Mouse (Mus musculus) midbrain, embryonic 12.5 days (tissue): ENCODE measurements at regions not wholly inside any gene's neighbourhood (a gene's known extent, or its start where the extent isn't known, plus 50 kb on each side); places are given as distances from the start of the nearest gene placed in this dataset.

Experiments
- ATAC-seq: fragments of 200-750 bp; cut with Nextera tagmentation; 2 replicates; pipeline ENCODE4 v1.8.0; 2017; ENCODE audit warnings: low read depth, moderate TSS enrichment, moderate library complexity; ENCODE audit not compliant: low FRiP score
- H3K27ac ChIP-seq: fragments of 300-500 bp; sonication (generic); replicated peaks from 2 replicates; pipeline ENCODE4 v1.5.1; 2016; ENCODE audit warnings: mild to moderate bottlenecking
- H3K27me3 ChIP-seq: fragments of 300-500 bp; sonication (generic); 2 replicates; pipeline ENCODE4 v1.6.1; 2016; ENCODE audit warnings: mild to moderate bottlenecking
- H3K36me3 ChIP-seq: fragments of 300-500 bp; sonication (generic); 2 replicates; pipeline ENCODE4 v1.6.1; 2016
- H3K4me1 ChIP-seq: fragments of 300-500 bp; sonication (generic); 2 replicates; pipeline ENCODE4 v1.6.1; 2016
- H3K4me2 ChIP-seq: fragments of 300-500 bp; sonication (generic); replicated peaks from 2 replicates; pipeline ENCODE4 v1.6.1; 2016; ENCODE audit warnings: mild to moderate bottlenecking, moderate library complexity
- H3K4me3 ChIP-seq: fragments of 300-500 bp; sonication (generic); 2 replicates; pipeline ENCODE4 v1.5.1; 2016; ENCODE audit warnings: mild to moderate bottlenecking
- H3K9ac ChIP-seq: fragments of 300-500 bp; sonication (generic); replicated peaks from 2 replicates; pipeline ENCODE4 v1.6.1; 2016; ENCODE audit warnings: mild to moderate bottlenecking, moderate library complexity
- H3K9me3 ChIP-seq: fragments of 300-500 bp; sonication (generic); 2 replicates; pipeline ENCODE4 v1.6.1; 2016; ENCODE audit warnings: mild to moderate bottlenecking
- WGBS: fragments of 180-500 bp; shearing (Covaris S2); methylation state at CpG from one replicate; pipeline ENCODE4 v1.1.7; 2016; 5-methylcytosine and 5-hydroxymethylcytosine counted together

DNA sequence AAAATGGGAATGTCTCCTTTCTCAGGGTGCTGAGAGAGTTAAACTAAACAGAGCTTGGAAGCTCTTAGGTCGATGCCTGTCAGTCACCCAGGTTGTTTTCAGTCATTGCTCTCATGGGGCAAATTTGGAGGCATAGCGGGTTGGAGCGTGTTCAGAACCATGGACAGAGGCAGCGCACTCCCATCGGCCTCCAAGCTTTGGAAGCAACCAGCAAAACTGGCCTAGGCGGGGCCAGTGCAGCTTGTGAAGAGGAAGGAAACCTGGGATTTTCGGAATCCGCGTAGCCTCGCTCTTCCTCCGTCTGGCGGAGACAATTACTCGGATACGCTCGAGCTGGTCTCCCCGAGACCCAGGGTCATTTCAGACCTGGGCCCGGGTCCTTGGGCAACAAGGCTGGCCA lies 63.4 kb upstream of the Pax2 start:
- WGBS, result 2% methylated on average over 17 of the region's 17 CpGs
- Histone ChIP-seq H3K4me1 (peaks cover 28% of the 10 kb centered on the region), H3K27me3 (peaks cover 94% of the 10 kb centered on the region), H3K9me3 (no peaks in the 10 kb centered on the region), H3K9ac (no peak overlapping the region), H3K27ac (no peak overlapping the region), H3K36me3 (no peaks in the 10 kb centered on the region), H3K4me3 (peak overlapping the region; percentile 25), H3K4me2 (peak overlapping the region; percentile 50)
- ATAC-seq, result no peak

DNA sequence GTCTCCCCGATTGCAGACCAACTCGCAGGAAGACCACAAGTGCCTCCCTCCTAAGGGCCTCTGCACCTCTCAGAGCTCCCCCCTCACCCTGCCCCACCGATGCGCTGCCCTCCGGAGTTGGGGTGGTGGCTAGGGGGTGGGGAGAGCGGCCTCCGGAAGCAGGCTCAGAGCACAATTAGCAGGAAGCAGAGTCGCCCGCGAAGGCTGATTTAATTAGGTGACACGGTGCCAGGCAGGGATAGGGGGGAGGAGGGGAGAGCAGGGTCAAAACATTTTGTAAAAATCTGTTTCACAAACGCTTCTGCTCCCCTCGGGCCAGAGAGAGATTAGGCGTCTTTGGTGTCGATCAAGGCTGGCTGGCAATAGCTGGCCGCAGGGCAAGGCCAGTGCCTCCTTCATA lies 63.0 kb upstream of the Pax2 start:
- WGBS, result under 1% methylated on average over 16 of the region's 16 CpGs
- no peak overlapping the region for H3K27ac ChIP-seq
- ATAC-seq, result 0 out of 2 replicates have a peak, but pooled peaks have one; percentile 27
- no peaks in the 10 kb centered on the region for H3K36me3 ChIP-seq
- H3K4me2 ChIP-seq, result peak overlapping the region; percentile 50
- H3K9ac ChIP-seq, result no peak overlapping the region; the same call in 1 of the 2 replicates
- H3K9me3 ChIP-seq, result no peaks in the 10 kb centered on the region
- peak overlapping the region; percentile 25 for H3K4me3 ChIP-seq
- H3K4me1 ChIP-seq, result peaks cover 28% of the 10 kb centered on the region
- H3K27me3 ChIP-seq, result peaks cover 94% of the 10 kb centered on the region

DNA sequence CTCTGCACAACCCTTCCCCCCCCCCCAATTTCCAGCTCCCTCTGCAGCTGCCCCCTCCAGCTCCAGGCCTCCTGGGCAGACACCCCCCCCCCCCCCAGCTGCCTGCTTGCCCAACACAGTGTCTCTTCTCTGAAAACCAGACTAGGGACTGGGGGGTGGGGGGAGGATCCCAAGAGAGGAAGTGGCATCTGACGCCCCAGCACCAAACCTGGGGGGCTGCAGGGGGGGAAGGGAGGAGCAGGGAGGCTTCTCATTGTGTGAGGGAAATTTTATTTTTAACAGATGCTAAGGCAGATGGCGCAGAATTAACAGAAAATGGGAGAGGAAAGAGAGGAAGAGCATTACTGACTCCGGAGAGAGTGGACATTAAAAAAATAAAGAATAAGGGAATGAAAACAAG lies 60.5 kb upstream of the Pax2 start:
- Histone ChIP-seq H3K36me3 (no peaks in the 10 kb centered on the region), H3K9me3 (no peaks in the 10 kb centered on the region), H3K27ac (peak overlapping the region; percentile 64; the same call in 1 of the 2 replicates), H3K27me3 (peaks cover 91% of the 10 kb centered on the region), H3K9ac (no peak overlapping the region), H3K4me1 (peaks cover 41% of the 10 kb centered on the region), H3K4me2 (peak overlapping the region; percentile 23; the same call in 1 of the 2 replicates), H3K4me3 (no peak overlapping the region)
- WGBS, result 13% methylated on average over 3 of the region's 3 CpGs
- no peak for ATAC-seq

DNA sequence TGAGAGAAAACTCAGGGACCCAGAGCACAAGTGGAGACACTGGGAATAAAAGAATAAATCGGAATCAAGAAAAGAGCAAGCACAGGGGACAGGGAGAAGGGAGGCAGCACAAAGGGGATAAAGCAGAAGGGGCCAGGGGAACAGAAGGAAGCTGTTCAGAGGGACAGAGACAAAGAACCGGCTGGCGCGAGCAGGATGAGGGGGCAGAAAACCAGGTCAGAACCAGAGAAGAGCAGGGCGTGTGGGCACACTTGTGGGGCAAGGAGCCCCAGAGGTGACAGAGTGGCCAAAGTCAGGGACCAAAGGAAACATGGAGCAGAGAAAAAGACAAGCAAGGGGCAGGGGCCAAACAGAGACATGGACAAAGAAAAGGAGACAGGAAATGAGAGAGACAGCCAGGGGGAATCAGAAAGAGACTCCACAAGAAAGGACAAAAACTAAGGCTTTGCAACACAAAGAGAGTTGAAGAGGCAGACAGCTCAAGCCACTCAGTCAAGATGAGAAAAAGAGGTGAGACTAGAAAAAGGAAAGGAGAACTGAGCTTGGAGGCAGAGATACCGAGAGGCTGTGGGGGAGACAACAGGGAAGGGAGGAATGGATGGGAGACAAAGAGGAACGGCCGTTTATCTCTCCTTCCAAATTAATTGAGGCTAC lies 59.7 kb upstream of the Pax2 start:
- no peak overlapping the region for H3K4me3 ChIP-seq
- no peaks in the 10 kb centered on the region for H3K9me3 ChIP-seq
- peak overlapping the region; percentile 23 for H3K4me2 ChIP-seq
- 0 out of 2 replicates have a peak overlapping the region, but pooled peaks have one; percentile 31 for H3K9ac ChIP-seq
- peaks cover 41% of the 10 kb centered on the region for H3K4me1 ChIP-seq
- no peaks in the 10 kb centered on the region for H3K36me3 ChIP-seq
- peaks cover 91% of the 10 kb centered on the region for H3K27me3 ChIP-seq
- H3K27ac ChIP-seq, result peak overlapping the region; percentile 64
- WGBS, result 4% methylated on average over 8 of the region's 8 CpGs
- no peak for ATAC-seq

DNA sequence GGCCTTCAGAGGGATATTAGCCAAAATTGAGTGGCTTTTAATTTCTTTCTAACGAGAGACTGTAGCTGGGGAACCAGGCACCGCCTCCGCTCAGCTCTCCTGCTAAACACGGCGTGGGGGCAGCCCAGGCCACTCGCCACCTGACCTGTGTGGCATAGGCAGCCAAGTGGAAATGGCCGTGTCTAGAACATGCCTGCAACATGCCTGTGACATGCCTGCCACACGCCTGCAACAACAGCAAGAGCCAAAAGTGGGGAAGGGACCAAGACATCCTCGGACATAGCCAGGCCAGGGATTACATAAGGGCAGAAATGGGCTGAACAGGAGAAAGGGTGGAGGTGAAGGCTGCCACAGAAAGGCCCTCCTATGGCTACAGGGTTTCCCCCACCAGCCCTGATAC lies 59.1 kb upstream of the Pax2 start:
- H3K36me3 ChIP-seq, result no peaks in the 10 kb centered on the region
- H3K4me3 ChIP-seq, result no peak overlapping the region
- H3K4me1 ChIP-seq, result peaks cover 41% of the 10 kb centered on the region
- H3K27me3 ChIP-seq, result peaks cover 94% of the 10 kb centered on the region
- H3K9me3 ChIP-seq, result no peaks in the 10 kb centered on the region
- peak overlapping the region; percentile 23; the same call in 1 of the 2 replicates for H3K4me2 ChIP-seq
- ATAC-seq, result no peak
- 30% methylated on average over 9 of the region's 9 CpGs for WGBS
- H3K9ac ChIP-seq, result 0 out of 2 replicates have a peak overlapping the region, but pooled peaks have one; percentile 17
- peak overlapping the region; percentile 64; the same call in 1 of the 2 replicates for H3K27ac ChIP-seq

DNA sequence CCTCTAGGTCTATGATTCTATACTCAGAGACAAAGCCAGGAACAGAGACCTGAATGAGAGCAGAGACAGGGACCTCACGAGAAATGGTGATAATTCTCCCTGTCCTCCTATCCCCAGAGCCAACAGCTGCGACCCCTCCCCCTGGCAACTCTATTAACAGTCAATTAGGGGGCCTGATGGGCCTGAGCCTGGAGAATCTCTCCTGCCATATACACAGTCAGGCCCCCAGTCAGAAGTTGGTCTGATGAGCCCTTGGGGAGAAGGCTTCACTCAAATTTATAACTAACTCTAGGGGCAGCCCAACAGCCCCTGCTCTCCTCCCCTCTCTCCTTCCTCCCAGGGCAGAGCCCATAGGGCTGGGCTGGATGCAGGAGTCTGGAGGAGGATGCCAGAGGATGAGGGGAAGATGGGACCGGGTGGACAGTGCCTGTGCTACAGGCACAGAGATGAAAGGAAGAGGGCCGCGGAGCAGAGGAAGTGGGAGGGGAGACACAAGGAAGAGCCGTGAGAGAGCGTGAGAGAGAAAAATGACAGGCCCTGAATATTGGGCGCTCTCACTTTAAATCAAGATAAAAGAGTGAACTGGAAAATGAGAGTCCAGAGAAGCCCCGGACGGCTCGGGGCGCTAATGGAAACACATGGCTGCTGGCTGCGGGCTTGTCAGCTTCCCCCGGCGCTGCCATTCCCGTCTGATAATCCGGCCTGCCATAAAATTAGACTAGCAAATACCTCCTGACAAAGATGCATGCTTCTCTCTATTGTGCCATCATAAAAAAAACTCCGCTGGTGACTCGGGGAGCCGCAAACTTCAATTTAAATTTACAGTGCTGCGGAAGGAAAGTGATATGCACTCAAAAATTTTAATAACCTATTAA lies 57.2 kb upstream of the Pax2 start:
- H3K4me2 ChIP-seq, result peak overlapping the region; percentile 34
- H3K4me3 ChIP-seq, result no peak overlapping the region
- H3K27me3 ChIP-seq, result peaks cover 85% of the 10 kb centered on the region
- H3K36me3 ChIP-seq, result no peaks in the 10 kb centered on the region
- 0 out of 2 replicates have a peak overlapping the region, but pooled peaks have one; percentile 5 for H3K9ac ChIP-seq
- ATAC-seq, result no peak
- H3K4me1 ChIP-seq, result peaks cover 32% of the 10 kb centered on the region
- no peak overlapping the region for H3K27ac ChIP-seq
- H3K9me3 ChIP-seq, result no peaks in the 10 kb centered on the region
- WGBS, result 18% methylated on average over 21 of the region's 21 CpGs
